Mouse (Mus musculus) frontal cortex, adult (tissue): ENCODE measurements around the gene Vmn2r99.

Source experiments
- ATAC-seq: cut with Nextera tagmentation; 2 replicates; pipeline ENCODE4 v1.9.2; 2017; ENCODE audit warnings: mild to moderate bottlenecking, moderate library complexity, mixed read lengths; ENCODE audit not compliant: low TSS enrichment

Gene Vmn2r99

GRCm38 (mm10) chr17:19361649-19362048 lies at the start of gene Vmn2r99:
TSS of gene Vmn2r99 (plus strand) at chr17:19361949.
- ATAC-seq: no peak

DNA sequence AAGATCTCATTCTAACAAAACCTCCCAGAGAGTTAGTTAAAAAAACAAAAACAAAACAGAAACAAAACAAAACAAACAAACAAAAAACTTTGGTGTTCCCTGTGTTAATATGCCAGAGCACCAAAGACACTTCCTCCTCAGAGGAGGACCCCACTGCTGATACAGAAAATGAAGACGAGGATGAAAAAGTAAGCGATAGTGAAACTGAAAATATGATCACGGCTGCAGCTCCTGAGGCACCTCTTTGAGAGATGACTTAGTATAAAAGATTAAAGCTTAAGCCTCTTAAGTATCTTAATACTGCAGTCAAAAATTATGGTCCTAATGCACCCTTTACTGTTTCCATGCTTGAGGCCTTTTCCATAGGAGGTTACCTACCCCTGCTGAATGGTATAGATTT lies 75.9 kb downstream of the Vmn2r99 start:
- ATAC-seq: no peak

DNA sequence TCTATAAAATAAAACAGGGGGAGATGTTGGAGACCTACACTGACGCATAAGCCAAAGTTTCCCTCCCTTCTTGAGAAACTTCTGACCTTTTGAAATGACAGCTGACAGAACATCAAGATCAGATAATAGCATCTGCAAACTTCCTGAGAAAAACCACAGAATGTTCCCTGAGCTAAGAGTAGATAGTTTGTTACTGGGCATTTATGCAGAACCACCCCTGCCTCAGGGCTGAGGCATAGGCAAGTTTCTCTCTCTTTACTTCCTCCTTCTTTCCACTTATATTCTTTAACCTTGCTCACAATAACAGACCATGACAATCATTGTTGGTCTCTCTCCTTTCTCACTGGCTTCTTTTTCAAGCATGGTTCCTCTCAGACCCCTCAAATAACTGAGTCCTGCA lies 83.2 kb downstream of the Vmn2r99 start:
- ATAC-seq: no peak
